In genomic region chr1:60096572-60097276, GRCm38 (mm10) we compare ENCODE assay signal across 8 mouse cellular contexts. TPM values are rescaled to one million over a fixed set of nuclear protein-coding genes. Genes with fewer than 3 reads are reported as not detected.
DNase-seq lines count a peak whose midpoint lies in the region.

No protein-coding gene starts in this region.

- WGBS in heart, embryonic 10.5 days, result 10% methylated on average over 13 of the region's 13 CpGs
- WGBS in hindbrain, embryonic 10.5 days, result 12% methylated on average over 13 of the region's 13 CpGs
- 12% methylated on average over 13 of the region's 13 CpGs for WGBS in midbrain, embryonic 10.5 days

- DNase-seq in heart, embryonic 10.5 days (ENCODE audit: low spot score), result no peak
- no peak for DNase-seq in heart, adult 9 months (ENCODE audit: low spot score in 2 of 2)
- DNase-seq in B cell, adult 2 months, result peak; percentile 24 to 25
- peak; percentile 36 for DNase-seq in c-Kit-positive CD71-positive TER-119-positive erythroid progenitor cells, embryonic 14.5 days (ENCODE audit: low spot score)
- DNase-seq in hindbrain, embryonic 10.5 days (ENCODE audit: low spot score), result peak; percentile 10
- DNase-seq in midbrain, embryonic 10.5 days (ENCODE audit: low spot score), result no peak
- no peak for DNase-seq in urinary bladder, postnatal 14 days (ENCODE audit: low spot score)
- no peak for DNase-seq in ovary, postnatal 10 days (ENCODE audit: low spot score)

- H3K27ac ChIP-seq in heart, embryonic 10.5 days, result peak overlapping the region; percentile 97
- H3K27ac ChIP-seq in hindbrain, embryonic 10.5 days, result peak overlapping the region; percentile 94; the same call in 1 of the 2 replicates
- H3K27ac ChIP-seq in midbrain, embryonic 10.5 days (replicated peaks), result peak overlapping the region; percentile 98; the same call in 1 of the 2 replicates

- 0 out of 2 replicates have a peak, but pooled peaks cover 3% of the 10 kb centered on the region for H3K4me1 ChIP-seq in heart, embryonic 10.5 days
- peaks cover 13% of the 10 kb centered on the region for H3K4me1 ChIP-seq in hindbrain, embryonic 10.5 days (replicated peaks)
- peaks cover 15% of the 10 kb centered on the region for H3K4me1 ChIP-seq in midbrain, embryonic 10.5 days

- H3K4me3 ChIP-seq in heart, embryonic 10.5 days, result peak overlapping the region; percentile 88
- H3K4me3 ChIP-seq in hindbrain, embryonic 10.5 days, result peak overlapping the region; percentile 76
- H3K4me3 ChIP-seq in midbrain, embryonic 10.5 days, result peak overlapping the region; percentile 81

- H3K36me3 ChIP-seq in heart, embryonic 10.5 days, result peaks cover 29% of the 10 kb centered on the region
- peaks cover 32% of the 10 kb centered on the region for H3K36me3 ChIP-seq in hindbrain, embryonic 10.5 days
- peaks cover 37% of the 10 kb centered on the region for H3K36me3 ChIP-seq in midbrain, embryonic 10.5 days

- no peaks in the 10 kb centered on the region for H3K9me3 ChIP-seq in heart, embryonic 10.5 days
- no peaks in the 10 kb centered on the region for H3K9me3 ChIP-seq in hindbrain, embryonic 10.5 days
- H3K9me3 ChIP-seq in midbrain, embryonic 10.5 days (replicated peaks), result no peaks in the 10 kb centered on the region

- no peaks in the 10 kb centered on the region for H3K27me3 ChIP-seq in heart, embryonic 10.5 days (ENCODE audit: insufficient read depth, poor library complexity, severe bottlenecking)
- no peaks in the 10 kb centered on the region for H3K27me3 ChIP-seq in hindbrain, embryonic 10.5 days (ENCODE audit: insufficient read depth, poor library complexity, severe bottlenecking)
- H3K27me3 ChIP-seq in midbrain, embryonic 10.5 days (ENCODE audit: low read depth, poor library complexity, severe bottlenecking), result no peaks in the 10 kb centered on the region

RNA-seq across cellular contexts. Expression of gene Carf, which starts 1.3 kb away (rescaled TPM):
- polyA plus RNA-seq in heart, embryonic 10.5 days (2016; fragmentation: Nextera tagmentation; extraction: Ambion mirVana), result 5.2 and 5.6 TPM in 2 replicates
- polyA plus RNA-seq in hindbrain, embryonic 10.5 days (2016; fragmentation: Nextera tagmentation; extraction: Ambion mirVana), result 5.0 and 5.4 TPM in 2 replicates
- polyA plus RNA-seq in midbrain, embryonic 10.5 days (2016; fragmentation: Nextera tagmentation; extraction: Ambion mirVana), result 4.2 and 5.4 TPM in 2 replicates

RNA-seq across cellular contexts. Expression of gene Wdr12, which starts 1.7 kb away (rescaled TPM):
- 40.6 and 54.9 TPM in 2 replicates for polyA plus RNA-seq in heart, embryonic 10.5 days (2016; fragmentation: Nextera tagmentation; extraction: Ambion mirVana)
- 44.9 and 65.6 TPM in 2 replicates for polyA plus RNA-seq in hindbrain, embryonic 10.5 days (2016; fragmentation: Nextera tagmentation; extraction: Ambion mirVana)
- polyA plus RNA-seq in midbrain, embryonic 10.5 days (2016; fragmentation: Nextera tagmentation; extraction: Ambion mirVana), result 58.5 and 73.3 TPM in 2 replicates

RNA-seq across cellular contexts. Expression of gene Ica1l, which starts 53.7 kb away (rescaled TPM):
- polyA plus RNA-seq in heart, embryonic 10.5 days (2016; fragmentation: Nextera tagmentation; extraction: Ambion mirVana), result 0.26 and 0.68 TPM in 2 replicates
- 1.7 and 3.0 TPM in 2 replicates for polyA plus RNA-seq in hindbrain, embryonic 10.5 days (2016; fragmentation: Nextera tagmentation; extraction: Ambion mirVana)
- 0.79 and 2.6 TPM in 2 replicates for polyA plus RNA-seq in midbrain, embryonic 10.5 days (2016; fragmentation: Nextera tagmentation; extraction: Ambion mirVana)

Comparison
In these comparisons a context has a peak if more than half of its experiments do, and no peak if none do; other contexts are left out.
1. DNase-seq: peak in B cell, adult 2 months (2 of 2), c-Kit-positive CD71-positive TER-119-positive erythroid progenitor cells, embryonic 14.5 days (single experiment) and hindbrain, embryonic 10.5 days (single experiment); none in heart, embryonic 10.5 days (single experiment), heart, adult 9 months (0 of 2), midbrain, embryonic 10.5 days (single experiment), urinary bladder, postnatal 14 days (single experiment) and ovary, postnatal 10 days (single experiment).
2. Peak in every context shown above with its lines, with median percentiles within 50 percentile points of each other: H3K27ac ChIP-seq and H3K4me3 ChIP-seq.